23 mouse cellular contexts compared by ENCODE assay signal in the genomic region with DNA sequence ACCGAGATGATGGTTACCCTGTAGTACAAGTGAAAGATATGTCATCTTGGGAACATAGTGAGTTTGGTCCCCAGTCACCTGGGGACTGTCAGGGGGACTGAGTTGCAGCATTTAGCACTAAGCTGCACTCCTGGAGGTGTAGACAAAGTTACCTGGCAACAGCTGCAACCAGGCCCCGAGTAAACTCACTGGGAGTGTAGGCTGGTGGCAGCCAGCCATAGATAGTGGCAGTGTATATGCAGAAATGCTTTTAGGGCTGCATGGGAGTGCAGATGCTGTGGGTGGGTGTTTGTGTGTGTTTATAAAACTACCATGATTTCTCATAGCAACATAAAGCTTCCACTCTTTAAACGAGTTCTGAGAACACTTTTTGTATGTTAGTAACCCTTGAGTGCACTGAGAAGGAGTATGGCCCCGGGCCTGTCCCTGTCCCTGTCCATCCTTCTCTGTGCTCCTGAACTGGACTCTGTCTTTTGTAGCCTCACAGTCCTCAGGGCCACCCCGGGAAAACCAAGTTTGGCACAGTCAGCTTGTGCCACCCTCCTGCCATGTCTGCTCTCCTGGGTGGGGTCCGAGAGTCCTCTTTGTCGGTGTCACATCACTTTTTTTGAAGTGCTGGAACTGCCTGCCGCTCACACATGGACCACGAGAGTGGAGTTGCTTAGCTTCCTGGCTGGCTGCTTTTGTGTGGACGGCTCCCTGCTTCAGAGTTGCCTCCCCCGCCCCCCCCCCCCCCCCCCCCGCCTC. TPM values are rescaled to one million over a fixed set of nuclear protein-coding genes. Genes with fewer than 3 reads are reported as not detected.
DNase-seq lines count a peak whose midpoint lies in the region; ATAC-seq and TF ChIP-seq lines count a peak whose summit lies in the region.
"Had no signal": no experiment of that assay in that cellular context is flagged by ENCODE, and none has a peak within 500 bp of the region (broad histone marks: within the 10 kb centered on the region; RNA-seq: fewer than 3 reads in every experiment).

No protein-coding gene starts in this region.

- no peaks in the 10 kb centered on the region for H3K9me3 ChIP-seq in intestine, embryonic 14.5 days (ENCODE audit: control insufficient read depth, low read length)
- H3K9me3 ChIP-seq in intestine, embryonic 15.5 days, result no peaks in the 10 kb centered on the region
- no peaks in the 10 kb centered on the region for H3K9me3 ChIP-seq in lung, embryonic 14.5 days (ENCODE audit: low read depth, low read length)
- no peaks in the 10 kb centered on the region for H3K9me3 ChIP-seq in stomach, embryonic 16.5 days (replicated peaks; ENCODE audit: control insufficient read depth, low read length)
- H3K9me3 ChIP-seq: G1E; heart, embryonic 10.5 days; liver, embryonic 15.5 days; midbrain, embryonic 10.5 days had no signal

- no peak overlapping the region for H3K4me3 ChIP-seq in intestine, embryonic 14.5 days (ENCODE audit: low read depth, low read length)
- H3K4me3 ChIP-seq in intestine, embryonic 15.5 days (replicated peaks), result no peak overlapping the region
- no peak overlapping the region for H3K4me3 ChIP-seq in lung, embryonic 14.5 days (ENCODE audit: low read depth, low read length)
- no peak overlapping the region for H3K4me3 ChIP-seq in stomach, embryonic 16.5 days (replicated peaks; ENCODE audit: low read length)
- H3K4me3 ChIP-seq: heart, embryonic 10.5 days; liver, embryonic 15.5 days; midbrain, embryonic 10.5 days; myocyte had no signal

- H3K4me2 ChIP-seq in intestine, embryonic 14.5 days (ENCODE audit: low read length), result no peak overlapping the region
- H3K4me2 ChIP-seq in intestine, embryonic 15.5 days (replicated peaks), result no peak overlapping the region
- no peak overlapping the region for H3K4me2 ChIP-seq in lung, embryonic 14.5 days
- no peak overlapping the region for H3K4me2 ChIP-seq in stomach, embryonic 16.5 days (ENCODE audit: low read depth, low read length)
- H3K4me2 ChIP-seq: liver, embryonic 15.5 days had no signal

- H3K4me1 ChIP-seq in intestine, embryonic 14.5 days (replicated peaks; ENCODE audit: control insufficient read depth, insufficient read depth, low read length), result no peaks in the 10 kb centered on the region
- H3K4me1 ChIP-seq in intestine, embryonic 15.5 days (replicated peaks), result no peaks in the 10 kb centered on the region
- H3K4me1 ChIP-seq in lung, embryonic 14.5 days (ENCODE audit: insufficient read depth), result no peaks in the 10 kb centered on the region
- peaks cover 3% of the 10 kb centered on the region; the same call in 1 of the 2 replicates for H3K4me1 ChIP-seq in stomach, embryonic 16.5 days (ENCODE audit: control insufficient read depth, insufficient read depth, low read length)
- H3K4me1 ChIP-seq: heart, embryonic 10.5 days; liver, embryonic 15.5 days; midbrain, embryonic 10.5 days had no signal

- peaks cover 96% of the 10 kb centered on the region for H3K36me3 ChIP-seq in intestine, embryonic 14.5 days (ENCODE audit: control insufficient read depth, insufficient read depth, low read length)
- peaks cover 41% of the 10 kb centered on the region for H3K36me3 ChIP-seq in intestine, embryonic 15.5 days
- H3K36me3 ChIP-seq in lung, embryonic 14.5 days (ENCODE audit: insufficient read depth), result peaks cover 92% of the 10 kb centered on the region
- H3K36me3 ChIP-seq in stomach, embryonic 16.5 days (ENCODE audit: control insufficient read depth, insufficient read depth, low read length), result peaks cover 24% of the 10 kb centered on the region

- H3K27ac ChIP-seq in intestine, embryonic 14.5 days (ENCODE audit: low read depth), result no peak overlapping the region
- no peak overlapping the region for H3K27ac ChIP-seq in intestine, embryonic 15.5 days
- H3K27ac ChIP-seq in lung, embryonic 14.5 days (ENCODE audit: low read depth), result no peak overlapping the region
- peak overlapping the region; percentile 77 for H3K27ac ChIP-seq in stomach, embryonic 16.5 days (ENCODE audit: low read length)
- H3K27ac ChIP-seq: heart, embryonic 10.5 days; hindbrain, postnatal 0 days; liver, embryonic 15.5 days; midbrain, embryonic 10.5 days had no signal

- no peak for ATAC-seq in intestine, embryonic 14.5 days (replicated peaks; ENCODE audit: low FRiP score, low TSS enrichment, low read depth)
- no peak for ATAC-seq in intestine, embryonic 15.5 days
- no peak for ATAC-seq in lung, embryonic 14.5 days (ENCODE audit: insufficient read depth)
- ATAC-seq in erythroid progenitor cell, adult 5-6 weeks (replicated peaks; ENCODE audit: low FRiP score, poor library complexity, severe bottlenecking), result 0 out of 2 replicates have a peak, but pooled peaks have one; percentile 33
- ATAC-seq in stomach, embryonic 16.5 days (ENCODE audit: insufficient read depth, low FRiP score), result no peak; the same call in 1 of the 2 replicates
- ATAC-seq: forebrain, postnatal 0 days; hindbrain, postnatal 0 days; midbrain, embryonic 16.5 days had no signal

- 82% methylated on average over 11 of the region's 12 CpGs for WGBS in intestine, embryonic 14.5 days
- WGBS in intestine, embryonic 15.5 days, result 82% methylated on average over 11 of the region's 12 CpGs
- WGBS in lung, embryonic 14.5 days, result 73% methylated on average over 11 of the region's 12 CpGs
- 73% methylated on average over 11 of the region's 12 CpGs for WGBS in stomach, embryonic 16.5 days

- peak; percentile 48 for DNase-seq in intestine, embryonic 14.5 days (ENCODE audit: low spot score)
- DNase-seq in lung, embryonic 14.5 days, result peak; percentile 11
- DNase-seq in lung, adult 18-20 months, result no peak
- no peak for DNase-seq in ovary, postnatal 10 days (ENCODE audit: low spot score)
- DNase-seq: adrenal gland, adult 8-10 months; B cell, adult 2 months; cerebellum, adult 18-20 months; cerebellum, postnatal 14 days; forebrain, postnatal 0 days; kidney, adult 11 months; kidney, postnatal 4 days; lung, postnatal 10 days had no signal

- H3K27me3 ChIP-seq in intestine, embryonic 14.5 days (replicated peaks; ENCODE audit: control insufficient read depth, insufficient read depth, low read length), result no peaks in the 10 kb centered on the region
- H3K27me3 ChIP-seq in intestine, embryonic 15.5 days (replicated peaks), result no peaks in the 10 kb centered on the region
- no peaks in the 10 kb centered on the region for H3K27me3 ChIP-seq in lung, embryonic 14.5 days (ENCODE audit: insufficient read depth, low read length)
- H3K27me3 ChIP-seq in stomach, embryonic 16.5 days (ENCODE audit: control insufficient read depth, insufficient read depth, low read length), result no peaks in the 10 kb centered on the region
- H3K27me3 ChIP-seq: CH12.LX; liver, embryonic 15.5 days had no signal

- H3K9ac ChIP-seq in intestine, embryonic 14.5 days (ENCODE audit: low read length), result no peak overlapping the region
- no peak overlapping the region for H3K9ac ChIP-seq in intestine, embryonic 15.5 days
- H3K9ac ChIP-seq in lung, embryonic 14.5 days, result no peak overlapping the region
- H3K9ac ChIP-seq in stomach, embryonic 16.5 days (ENCODE audit: low read length), result no peak overlapping the region
- H3K9ac ChIP-seq: forebrain, postnatal 0 days; liver, embryonic 15.5 days had no signal

- TF ChIP-seq CTCF in lung, embryonic 14.5 days (IDR thresholded peaks at IDR 0.05; ENCODE audit: low read depth), result no peak

RNA-seq across cellular contexts. Expression of gene Rnf145, which starts 43.8 kb away (rescaled TPM):
- 71.3 and 73.3 TPM in 2 replicates for polyA plus RNA-seq in intestine, embryonic 14.5 days (2014; fragmentation: Nextera tagmentation; extraction: Ambion mirVana)
- polyA plus RNA-seq in intestine, embryonic 15.5 days (2015; fragmentation: Nextera tagmentation; extraction: Ambion mirVana), result 52.1 and 54.8 TPM in 2 replicates
- 85.7 and 89.5 TPM in 2 replicates for polyA plus RNA-seq in lung, embryonic 14.5 days (2014; fragmentation: Nextera tagmentation; extraction: Ambion mirVana)
- 92.2 and 130 TPM in 2 replicates for total RNA-seq in erythroid progenitor cell, adult 5-6 weeks (2015; ENCODE audit: low replicate concordance)
- 189 and 221 TPM in 2 replicates for total RNA-seq in erythroid progenitor cell, adult 5-6 weeks (2017; ENCODE audit: low replicate concordance)
- polyA plus RNA-seq in stomach, embryonic 16.5 days (2015; fragmentation: Nextera tagmentation; extraction: Ambion mirVana), result 43.1 and 44.3 TPM in 2 replicates

RNA-seq across cellular contexts. Expression of gene Ebf1, which starts 54.6 kb away (rescaled TPM):
- 8.4 and 10.0 TPM in 2 replicates for polyA plus RNA-seq in intestine, embryonic 14.5 days (2014; fragmentation: Nextera tagmentation; extraction: Ambion mirVana)
- 9.5 and 12.1 TPM in 2 replicates for polyA plus RNA-seq in intestine, embryonic 15.5 days (2015; fragmentation: Nextera tagmentation; extraction: Ambion mirVana)
- polyA plus RNA-seq in lung, embryonic 14.5 days (2014; fragmentation: Nextera tagmentation; extraction: Ambion mirVana), result 10.4 and 11.6 TPM in 2 replicates
- 16.2 and 21.0 TPM in 2 replicates for total RNA-seq in erythroid progenitor cell, adult 5-6 weeks (2015; ENCODE audit: low replicate concordance)
- total RNA-seq in erythroid progenitor cell, adult 5-6 weeks (2017; ENCODE audit: low replicate concordance), result 3.7 and 7.6 TPM in 2 replicates
- 11.5 and 12.4 TPM in 2 replicates for polyA plus RNA-seq in stomach, embryonic 16.5 days (2015; fragmentation: Nextera tagmentation; extraction: Ambion mirVana)
- polyA plus RNA-seq: G1E had no signal

Comparison
In these comparisons a context has a peak if more than half of its experiments do, and no peak if none do; other contexts are left out.
1. DNase-seq: peak in intestine, embryonic 14.5 days (single experiment) and lung, embryonic 14.5 days (single experiment); none in lung, adult 18-20 months (0 of 2) and ovary, postnatal 10 days (single experiment).